ENCODE assay signal across 32 mouse cellular contexts in genomic region chr3:153790455-153790856, GRCm38 (mm10). TPM values are rescaled to one million over a fixed set of nuclear protein-coding genes. Genes with fewer than 3 reads are reported as not detected.
DNase-seq lines count a peak whose midpoint lies in the region; ATAC-seq and TF ChIP-seq lines count a peak whose summit lies in the region.
"Had no signal": no experiment of that assay in that cellular context is flagged by ENCODE, and none has a peak within 500 bp of the region (broad histone marks: within the 10 kb centered on the region; RNA-seq: fewer than 3 reads in every experiment).

No protein-coding gene starts in this region.

- H3K27ac ChIP-seq in heart, embryonic 11.5 days (ENCODE audit: low read depth, low read length) = peak overlapping the region; percentile 83
- no peak overlapping the region for H3K27ac ChIP-seq in heart, adult 2 months
- peak overlapping the region; percentile 92 for H3K27ac ChIP-seq in liver, embryonic 16.5 days (ENCODE audit: low read length)
- no peak overlapping the region for H3K27ac ChIP-seq in hindbrain, embryonic 13.5 days
- H3K27ac ChIP-seq: embryonic facial prominence, embryonic 13.5 days; heart, embryonic 15.5 days; hindbrain, postnatal 0 days; kidney, embryonic 15.5 days; midbrain, embryonic 13.5 days; neural tube, embryonic 12.5 days; stomach, postnatal 0 days had no signal

- 66% methylated on average over 7 of the region's 7 CpGs for WGBS in heart, embryonic 11.5 days (ENCODE audit: insufficient replicate concordance)
- 77% methylated on average over 7 of the region's 7 CpGs for WGBS in heart, adult 2 months
- WGBS in liver, embryonic 16.5 days (ENCODE audit: insufficient replicate concordance) = 25% methylated on average over 7 of the region's 7 CpGs
- 89% methylated on average over 7 of the region's 7 CpGs for WGBS in hindbrain, embryonic 13.5 days

- no peaks in the 10 kb centered on the region for H3K79me2 ChIP-seq in heart, adult 2 months (replicated peaks; ENCODE audit: control insufficient read depth, insufficient read depth, low read length)

- no peak overlapping the region for H3K4me3 ChIP-seq in heart, embryonic 11.5 days (ENCODE audit: low read depth, low read length)
- H3K4me3 ChIP-seq in heart, adult 2 months = no peak overlapping the region
- no peak overlapping the region for H3K4me3 ChIP-seq in liver, embryonic 16.5 days (ENCODE audit: low read depth, low read length)
- no peak overlapping the region for H3K4me3 ChIP-seq in hindbrain, embryonic 13.5 days
- H3K4me3 ChIP-seq: embryonic facial prominence, embryonic 13.5 days; heart, embryonic 15.5 days; hindbrain, embryonic 10.5 days; kidney, embryonic 15.5 days; limb, embryonic 10.5 days; midbrain, embryonic 13.5 days; neural tube, embryonic 12.5 days had no signal

- H3K4me2 ChIP-seq in heart, embryonic 11.5 days = peak overlapping the region; percentile 27
- H3K4me2 ChIP-seq in liver, embryonic 16.5 days (ENCODE audit: low read depth, low read length) = peak overlapping the region; percentile 49; the same call in 1 of the 2 replicates
- no peak overlapping the region for H3K4me2 ChIP-seq in hindbrain, embryonic 13.5 days
- H3K4me2 ChIP-seq: embryonic facial prominence, embryonic 13.5 days; heart, embryonic 15.5 days; kidney, embryonic 15.5 days; midbrain, embryonic 13.5 days; neural tube, embryonic 12.5 days had no signal

- no peaks in the 10 kb centered on the region for H3K9me3 ChIP-seq in heart, embryonic 11.5 days (replicated peaks; ENCODE audit: control insufficient read depth, low read length)
- no peaks in the 10 kb centered on the region; the same call in 1 of the 2 replicates for H3K9me3 ChIP-seq in liver, embryonic 16.5 days (replicated peaks; ENCODE audit: control insufficient read depth, low read length)
- H3K9me3 ChIP-seq in hindbrain, embryonic 13.5 days = no peaks in the 10 kb centered on the region
- H3K9me3 ChIP-seq: embryonic facial prominence, embryonic 13.5 days; heart, embryonic 15.5 days; hindbrain, embryonic 10.5 days; kidney, embryonic 15.5 days; limb, embryonic 10.5 days; midbrain, embryonic 13.5 days; neural tube, embryonic 12.5 days had no signal

- H3K4me1 ChIP-seq in heart, embryonic 11.5 days (ENCODE audit: control insufficient read depth, insufficient read depth, low read length) = peaks cover 14% of the 10 kb centered on the region; the same call in 1 of the 2 replicates
- no peaks in the 10 kb centered on the region; the same call in 1 of the 2 replicates for H3K4me1 ChIP-seq in heart, adult 2 months (ENCODE audit: control insufficient read depth, insufficient read depth, low read length)
- H3K4me1 ChIP-seq in liver, embryonic 16.5 days (ENCODE audit: control insufficient read depth, low read depth, low read length) = peaks cover 44% of the 10 kb centered on the region
- no peaks in the 10 kb centered on the region for H3K4me1 ChIP-seq in hindbrain, embryonic 13.5 days (replicated peaks)
- H3K4me1 ChIP-seq: embryonic facial prominence, embryonic 13.5 days; midbrain, embryonic 13.5 days; neural tube, embryonic 12.5 days had no signal

- no peak for DNase-seq in heart, adult 2 months
- DNase-seq in MEL-GATA-1-ER (ENCODE audit: extremely low read depth, low read depth) (peak; percentile 91), liver (peak; percentile 23)
- DNase-seq in cerebellum, adult 18-20 months = no peak
- DNase-seq in frontal cortex, postnatal 14 days (ENCODE audit: low spot score in 2 of 2) = no peak
- DNase-seq: adrenal gland, adult 8-10 months; cerebellum, adult 11-12 months; cerebellum, postnatal 14 days; embryo, embryonic 11 days; forebrain, postnatal 0 days; gastrocnemius, postnatal 25 days; kidney, postnatal 4 days; layer of hippocampus, adult 9-11 months; right cerebral cortex, postnatal 14 days; thymus, adult 2 months had no signal

- no peaks in the 10 kb centered on the region for H3K36me3 ChIP-seq in heart, embryonic 11.5 days (ENCODE audit: control insufficient read depth, insufficient read depth, low read length)
- no peaks in the 10 kb centered on the region for H3K36me3 ChIP-seq in heart, adult 2 months (ENCODE audit: control insufficient read depth, insufficient read depth, low read length)
- no peaks in the 10 kb centered on the region for H3K36me3 ChIP-seq in liver, embryonic 16.5 days (ENCODE audit: control insufficient read depth, insufficient read depth)
- H3K36me3 ChIP-seq in hindbrain, embryonic 13.5 days = no peaks in the 10 kb centered on the region
- H3K36me3 ChIP-seq: embryonic facial prominence, embryonic 13.5 days; heart, embryonic 15.5 days; hindbrain, embryonic 10.5 days; kidney, embryonic 15.5 days; limb, embryonic 10.5 days; midbrain, embryonic 13.5 days; neural tube, embryonic 12.5 days had no signal

- intact Hi-C loops in heart, adult 2 months (cut with DNase I) = no loop called here

- no peak for ATAC-seq in heart, embryonic 11.5 days (replicated peaks; ENCODE audit: insufficient number of reproducible peaks, low FRiP score, low TSS enrichment)
- ATAC-seq in liver, embryonic 16.5 days (ENCODE audit: low read depth) = no peak
- no peak for ATAC-seq in hindbrain, embryonic 13.5 days (ENCODE audit: low FRiP score)
- ATAC-seq: activated CD4-positive, CD25-positive, alpha-beta regulatory T cell, adult 4 months; forebrain, postnatal 0 days; hindbrain, postnatal 0 days; lung, postnatal 0 days; midbrain, embryonic 13.5 days had no signal

- no peak for TF ChIP-seq CTCF in heart, adult 2 months (IDR thresholded peaks at IDR 0.05)

- TF ChIP-seq EP300 in heart, adult 2 months (IDR thresholded peaks at IDR 0.05; ENCODE audit: insufficient read depth, low read depth, low read length) = no peak

- no peak for TF ChIP-seq POLR2A in heart, adult 2 months (IDR thresholded peaks at IDR 0.05; ENCODE audit: insufficient read depth, low read depth, low read length)

- H3K27me3 ChIP-seq in heart, embryonic 11.5 days (ENCODE audit: control insufficient read depth, insufficient read depth, low read length) = no peaks in the 10 kb centered on the region; the same call in 1 of the 2 replicates
- peaks cover 2% of the 10 kb centered on the region; the same call in 1 of the 2 replicates for H3K27me3 ChIP-seq in heart, adult 2 months (ENCODE audit: control insufficient read depth, insufficient read depth, low read length)
- H3K27me3 ChIP-seq in liver, embryonic 16.5 days (ENCODE audit: control insufficient read depth, insufficient read depth, low read depth, low read length) = no peaks in the 10 kb centered on the region
- H3K27me3 ChIP-seq in hindbrain, embryonic 13.5 days = no peaks in the 10 kb centered on the region
- H3K27me3 ChIP-seq: embryonic facial prominence, embryonic 13.5 days; kidney, embryonic 15.5 days; midbrain, embryonic 13.5 days; neural tube, embryonic 12.5 days had no signal

- H3K9ac ChIP-seq in heart, embryonic 11.5 days (ENCODE audit: low read depth, low read length) = peak overlapping the region; percentile 39; the same call in 1 of the 2 replicates
- no peak overlapping the region for H3K9ac ChIP-seq in heart, adult 2 months (ENCODE audit: low read depth, low read length)
- H3K9ac ChIP-seq in liver, embryonic 16.5 days (ENCODE audit: low read depth, low read length) = peak overlapping the region; percentile 59
- H3K9ac ChIP-seq in hindbrain, embryonic 13.5 days = no peak overlapping the region
- H3K9ac ChIP-seq: embryonic facial prominence, embryonic 13.5 days; forebrain, postnatal 0 days; heart, embryonic 15.5 days; kidney, embryonic 15.5 days; midbrain, embryonic 13.5 days; neural tube, embryonic 12.5 days had no signal

RNA-seq across cellular contexts. Expression of gene Asb17, which starts 53.6 kb away (rescaled TPM):
- 1.4 and 2.7 TPM in 2 replicates for polyA plus RNA-seq in heart, embryonic 11.5 days (2014; fragmentation: Nextera tagmentation; extraction: Ambion mirVana)
- not detected for total RNA-seq in heart, adult 2 months (2021)
- polyA plus RNA-seq in heart, adult 2 months (2012; rRNA removed) = not detected in 2 replicates
- polyA plus RNA-seq in liver, embryonic 16.5 days (2015; fragmentation: Nextera tagmentation; extraction: Ambion mirVana) = 2.2 and 2.4 TPM in 2 replicates
- polyA plus RNA-seq in hindbrain, embryonic 13.5 days (2015; fragmentation: Nextera tagmentation; extraction: Ambion mirVana) = 0.17 and 0.21 TPM in 2 replicates
- total RNA-seq: adrenal gland, adult 8-10 months; ES-E14; forebrain, postnatal 0 days; gastrocnemius, postnatal 25 days; hindbrain, postnatal 0 days; left cerebral cortex, adult 8-10 months; liver, adult 2 months had no signal
- polyA plus RNA-seq: forebrain, postnatal 0 days; hindbrain, postnatal 0 days; liver, adult 2 months; lung, postnatal 0 days; midbrain, embryonic 13.5 days; thymus, adult 2 months had no signal

Comparison
In these comparisons a context has a peak if more than half of its experiments do, and no peak if none do; other contexts are left out.
1. H3K27ac ChIP-seq: peak in heart, embryonic 11.5 days (single experiment) and liver, embryonic 16.5 days (single experiment); none in heart, adult 2 months (single experiment) and hindbrain, embryonic 13.5 days (single experiment).
2. H3K9ac ChIP-seq: peak in heart, embryonic 11.5 days (single experiment) and liver, embryonic 16.5 days (single experiment); none in heart, adult 2 months (single experiment) and hindbrain, embryonic 13.5 days (single experiment).
3. DNase-seq: peak in MEL-GATA-1-ER (single experiment) and liver (single experiment); none in heart, adult 2 months (0 of 2), cerebellum, adult 18-20 months (0 of 2) and frontal cortex, postnatal 14 days (0 of 2).